Mouse (Mus musculus) neural tube, embryonic 13.5 days (tissue): ENCODE results near the gene Sgsm2. TPM values are rescaled to one million over a fixed set of nuclear protein-coding genes. Genes with fewer than 3 reads are reported as not detected.
"Not testable (repeated sequence)": the region's sequence is repeated elsewhere in the genome, so short reads cannot be mapped to it uniquely, and the experiment has no call there.

ENCODE experiments used
- ATAC-seq: fragments of 200-750 bp; cut with Nextera tagmentation; 2 replicates; pipeline ENCODE4 v1.8.0; 2017; ENCODE audit warnings: low read depth, mild to moderate bottlenecking, moderate TSS enrichment, moderate library complexity
- H3K27ac ChIP-seq: fragments of 300-500 bp; sonication (generic); replicated peaks from 2 replicates; pipeline ENCODE4 v1.5.1; 2015; ENCODE audit warnings: moderate library complexity, mild to moderate bottlenecking, inconsistent platforms
- H3K27me3 ChIP-seq: fragments of 300-500 bp; sonication (generic); 2 replicates; pipeline ENCODE4 v1.6.1; 2015; ENCODE audit warnings: mild to moderate bottlenecking, inconsistent platforms
- H3K36me3 ChIP-seq: fragments of 300-500 bp; sonication (generic); 2 replicates; pipeline ENCODE4 v1.6.1; 2015; ENCODE audit warnings: mild to moderate bottlenecking, inconsistent platforms
- H3K4me1 ChIP-seq: fragments of 300-500 bp; sonication (generic); replicated peaks from 2 replicates; pipeline ENCODE4 v1.6.1; 2015; ENCODE audit warnings: inconsistent platforms
- H3K4me2 ChIP-seq: fragments of 300-500 bp; sonication (generic); 2 replicates; pipeline ENCODE4 v1.6.1; 2015; ENCODE audit warnings: inconsistent platforms, mild to moderate bottlenecking, moderate library complexity
- H3K4me3 ChIP-seq: fragments of 300-500 bp; sonication (generic); 2 replicates; pipeline ENCODE4 v1.5.1; 2015; ENCODE audit warnings: mild to moderate bottlenecking, inconsistent platforms
- H3K9ac ChIP-seq: fragments of 300-500 bp; sonication (generic); 2 replicates; pipeline ENCODE4 v1.6.1; 2015; ENCODE audit warnings: moderate library complexity, mild to moderate bottlenecking, inconsistent platforms
- H3K9me3 ChIP-seq: fragments of 300-500 bp; sonication (generic); 2 replicates; pipeline ENCODE4 v1.6.1; 2016; ENCODE audit warnings: inconsistent platforms
- WGBS: fragments of 180-500 bp; shearing (Covaris S2); methylation state at CpG from one replicate; pipeline ENCODE4 v1.1.7; 2015; 5-methylcytosine and 5-hydroxymethylcytosine counted together
- microRNA-seq: library from miRNA; unstranded; fragments of <30 nt; microRNA quantifications from one replicate; pipeline ENCODE4, GENCODE M21; 2016
- polyA plus RNA-seq: library from polyadenylated mRNA; unstranded; fragments of >200 nt; fragmentation: Nextera tagmentation; extraction: Ambion mirVana; gene quantifications from 2 replicates; pipeline ENCODE4 v1.2.1, GENCODE M21; 2015

Sgsm2 gene
- polyA plus RNA-seq, 1 experiment from 2014 or later = 17.1 TPM

GRCm38 (mm10) chr11:74820921-74821320, 75.9 kb downstream of the Sgsm2 start:
- no peak for ATAC-seq

DNA sequence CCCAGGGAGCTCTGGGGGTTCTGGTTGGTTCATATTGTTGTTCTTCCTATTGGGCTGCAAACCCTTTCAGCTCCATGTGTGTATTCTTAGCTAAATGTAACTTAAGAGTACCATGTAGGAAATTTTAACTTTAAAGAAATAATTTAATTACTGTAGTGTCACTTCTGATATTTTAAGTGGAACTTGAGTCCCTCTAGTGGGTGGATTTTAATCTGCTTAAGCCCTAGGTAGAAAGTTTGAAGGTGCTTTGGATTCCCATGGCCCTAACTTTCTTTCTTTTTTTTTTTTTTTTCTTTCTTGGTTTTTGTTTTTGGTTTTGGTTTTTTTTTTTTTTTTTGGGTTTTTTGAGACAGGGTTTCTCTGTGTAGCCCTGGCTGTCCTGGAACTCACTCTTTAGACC, 81.1 kb downstream of the Sgsm2 start:
- peaks cover 36% of the 10 kb centered on the region for H3K36me3 ChIP-seq
- no peak overlapping the region for H3K4me2 ChIP-seq
- no peaks in the 10 kb centered on the region for H3K4me1 ChIP-seq
- H3K27me3 ChIP-seq = no peaks in the 10 kb centered on the region
- H3K27ac ChIP-seq = no peak overlapping the region
- no peaks in the 10 kb centered on the region for H3K9me3 ChIP-seq
- no peak overlapping the region for H3K9ac ChIP-seq
- no peak for ATAC-seq
- H3K4me3 ChIP-seq = no peak overlapping the region

More at GRCm38 (mm10) chr11:74820921-74821320, 75.9 kb downstream of the Sgsm2 start:
- H3K36me3 ChIP-seq = peaks cover 34% of the 10 kb centered on the region
- no peaks in the 10 kb centered on the region for H3K4me1 ChIP-seq
- H3K9me3 ChIP-seq = no peaks in the 10 kb centered on the region
- H3K4me3 ChIP-seq = no peak overlapping the region
- no peaks in the 10 kb centered on the region for H3K27me3 ChIP-seq
- H3K4me2 ChIP-seq = no peak overlapping the region
- H3K9ac ChIP-seq = no peak overlapping the region
- no peak overlapping the region for H3K27ac ChIP-seq
- WGBS = 75% methylated on average over 1 of the region's 1 CpGs

GRCm38 (mm10) chr11:74811538-74811937, 85.3 kb downstream of the Sgsm2 start:
- H3K9ac ChIP-seq = no peak overlapping the region
- 79% methylated on average over 5 of the region's 5 CpGs for WGBS

GRCm38 (mm10) chr11:74811027-74811426, 85.8 kb downstream of the Sgsm2 start:
- not testable (repeated sequence) for H3K27ac ChIP-seq, H3K4me1 ChIP-seq, H3K9ac ChIP-seq, H3K4me3 ChIP-seq, H3K27me3 ChIP-seq, H3K4me2 ChIP-seq, H3K9me3 ChIP-seq, ATAC-seq
- WGBS = 33% methylated on average over 3 of the region's 3 CpGs
- peaks cover 41% of the 10 kb centered on the region for H3K36me3 ChIP-seq

More at GRCm38 (mm10) chr11:74811538-74811937, 85.3 kb downstream of the Sgsm2 start:
- no peaks in the 10 kb centered on the region for H3K4me1 ChIP-seq
- no peak overlapping the region for H3K4me3 ChIP-seq
- H3K27ac ChIP-seq = no peak overlapping the region
- no peak overlapping the region for H3K4me2 ChIP-seq
- peaks cover 39% of the 10 kb centered on the region for H3K36me3 ChIP-seq
- no peaks in the 10 kb centered on the region for H3K9me3 ChIP-seq
- no peaks in the 10 kb centered on the region for H3K27me3 ChIP-seq
- ATAC-seq = no peak

DNA sequence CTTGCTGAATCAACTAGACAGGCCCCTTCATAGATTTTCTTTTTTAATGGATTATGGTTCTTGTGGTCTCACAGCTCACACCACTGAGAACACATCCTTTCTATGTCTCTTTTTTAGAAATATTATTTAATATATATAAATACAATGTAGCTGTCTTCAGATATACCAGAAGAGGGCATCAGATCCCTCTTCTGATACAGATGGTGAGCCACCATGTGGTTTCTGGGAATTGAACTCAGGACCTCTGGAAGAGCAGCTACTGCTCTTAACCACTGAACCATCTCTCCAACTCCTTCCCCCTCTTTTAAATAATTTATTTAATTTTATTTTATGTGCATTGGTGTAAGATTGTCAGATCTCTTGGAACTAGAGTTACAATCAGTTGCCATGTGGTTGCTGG, 86.7 kb downstream of the Sgsm2 start:
- Histone ChIP-seq H3K4me3 (no peak overlapping the region), H3K9me3 (no peaks in the 10 kb centered on the region), H3K36me3 (peaks cover 49% of the 10 kb centered on the region), H3K9ac (no peak overlapping the region), H3K4me1 (no peaks in the 10 kb centered on the region), H3K27me3 (no peaks in the 10 kb centered on the region), H3K27ac (no peak overlapping the region), H3K4me2 (no peak overlapping the region)
- ATAC-seq = no peak

- 92% methylated on average over 6 of the region's 6 CpGs for WGBS
- no peaks in the 10 kb centered on the region for H3K4me1 ChIP-seq
- no peak overlapping the region for H3K27ac ChIP-seq
- no peak for ATAC-seq
- no peak overlapping the region for H3K9ac ChIP-seq
- no peak overlapping the region for H3K4me2 ChIP-seq
- H3K4me3 ChIP-seq = no peak overlapping the region
- no peaks in the 10 kb centered on the region for H3K9me3 ChIP-seq
- no peaks in the 10 kb centered on the region for H3K27me3 ChIP-seq
- H3K36me3 ChIP-seq = peaks cover 61% of the 10 kb centered on the region
Measured at GRCm38 (mm10) chr11:74808251-74808853, 88.5 kb downstream of the Sgsm2 start.

- H3K4me2 ChIP-seq = no peak overlapping the region
- H3K9ac ChIP-seq = no peak overlapping the region
- H3K4me1 ChIP-seq = no peaks in the 10 kb centered on the region
- 83% methylated on average over 6 of the region's 6 CpGs for WGBS
- H3K27me3 ChIP-seq = no peaks in the 10 kb centered on the region
- H3K4me3 ChIP-seq = no peak overlapping the region
- peaks cover 61% of the 10 kb centered on the region for H3K36me3 ChIP-seq
- ATAC-seq = no peak
- no peaks in the 10 kb centered on the region for H3K9me3 ChIP-seq
- 0 out of 2 replicates have a peak overlapping the region, but pooled peaks have one; percentile 38 for H3K27ac ChIP-seq
Measured at GRCm38 (mm10) chr11:74807246-74807882, 89.5 kb downstream of the Sgsm2 start.

DNA sequence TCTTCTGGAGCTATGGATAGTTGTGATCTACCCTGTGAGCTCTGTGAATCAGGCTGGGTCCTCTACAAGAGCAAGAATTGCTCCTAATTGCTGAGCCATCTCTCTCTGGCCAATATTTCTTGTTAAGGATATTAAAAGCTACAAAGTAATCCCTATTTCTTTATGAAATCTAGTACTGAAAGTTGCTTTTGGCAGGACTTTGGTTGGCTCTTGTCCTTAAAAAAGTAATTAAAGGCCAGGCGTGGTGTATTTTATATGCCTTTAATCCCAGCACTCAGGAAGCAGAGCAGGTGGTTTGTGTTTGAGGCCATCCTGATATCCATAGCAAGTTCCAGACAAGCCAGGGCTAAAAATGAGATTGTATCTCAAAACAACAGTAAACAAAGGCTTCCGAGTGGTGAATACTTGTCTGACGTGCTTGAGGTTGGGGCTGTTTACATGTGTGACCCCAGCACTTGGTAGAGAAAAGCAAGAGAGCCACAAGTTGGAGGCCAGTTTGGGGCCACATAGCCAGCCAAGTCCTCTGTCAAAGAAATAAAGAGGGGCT, 92.7 kb downstream of the Sgsm2 start:
- no peak overlapping the region for H3K4me2 ChIP-seq
- peaks cover 57% of the 10 kb centered on the region for H3K36me3 ChIP-seq
- ATAC-seq = no peak
- H3K27me3 ChIP-seq = no peaks in the 10 kb centered on the region
- no peak overlapping the region for H3K27ac ChIP-seq
- no peaks in the 10 kb centered on the region for H3K4me1 ChIP-seq
- H3K9me3 ChIP-seq = no peaks in the 10 kb centered on the region
- no peak overlapping the region for H3K4me3 ChIP-seq
- 94% methylated on average over 3 of the region's 3 CpGs for WGBS
- no peak overlapping the region for H3K9ac ChIP-seq

- Histone ChIP-seq H3K4me2 (no peak overlapping the region), H3K4me1 (no peaks in the 10 kb centered on the region), H3K4me3 (no peak overlapping the region), H3K27ac (no peak overlapping the region), H3K27me3 (no peaks in the 10 kb centered on the region), H3K36me3 (peaks cover 55% of the 10 kb centered on the region), H3K9ac (no peak overlapping the region), H3K9me3 (no peaks in the 10 kb centered on the region)
- no peak for ATAC-seq
- 66% methylated on average over 4 of the region's 4 CpGs for WGBS
Measured at GRCm38 (mm10) chr11:74800658-74801057, 96.2 kb downstream of the Sgsm2 start.

Small RNA genes within 50 kb of the gene (microRNA-seq; reads per million reads assigned to microRNA genes)
- not detected for gene Mir6926

Other genes with a start within 250 kb of the Sgsm2 start
- gene Cluh, start 247.6 kb downstream of the Sgsm2 start, polyA plus RNA-seq = 16.3 and 16.9 TPM in 2 replicates
- gene Pafah1b1, start 172.4 kb downstream of the Sgsm2 start, polyA plus RNA-seq = 60.9 and 74.4 TPM in 2 replicates
- gene Mettl16, start 126.2 kb downstream of the Sgsm2 start, polyA plus RNA-seq = 40.2 and 49.8 TPM in 2 replicates
- gene Mnt, start 66.1 kb downstream of the Sgsm2 start, polyA plus RNA-seq = 8.4 and 8.9 TPM in 2 replicates
- 30.2 and 31.9 TPM in 2 replicates for gene Tsr1, start 1.0 kb upstream of the Sgsm2 start, polyA plus RNA-seq
- 17.4 and 19.1 TPM in 2 replicates for gene Smg6, start 28.8 kb upstream of the Sgsm2 start, polyA plus RNA-seq
- 34.9 and 36.5 TPM in 2 replicates for gene Srr, start 28.9 kb upstream of the Sgsm2 start, polyA plus RNA-seq